Mouse (Mus musculus) liver, embryonic 15.5 days (tissue): ENCODE measurements around the gene Cdc6. TPM values are rescaled to one million over a fixed set of nuclear protein-coding genes. Genes with fewer than 3 reads are reported as not detected.

Source experiments
- ATAC-seq: fragments of 200-750 bp; cut with Nextera tagmentation; 2 replicates; pipeline ENCODE4 v1.8.0; 2017; ENCODE audit warnings: moderate number of reproducible peaks, mild to moderate bottlenecking, moderate library complexity; ENCODE audit not compliant: insufficient read depth
- H3K27ac ChIP-seq: fragments of 300-500 bp; sonication (generic); replicated peaks from 2 replicates; pipeline ENCODE4 v1.5.1; 2015; ENCODE audit warnings: mild to moderate bottlenecking, inconsistent platforms
- H3K27me3 ChIP-seq: fragments of 300-500 bp; sonication (generic); 2 replicates; pipeline ENCODE4 v1.6.1; 2015; ENCODE audit warnings: mild to moderate bottlenecking, inconsistent platforms
- H3K36me3 ChIP-seq: fragments of 300-500 bp; sonication (generic); replicated peaks from 2 replicates; pipeline ENCODE4 v1.6.1; 2015; ENCODE audit warnings: moderate library complexity, mild to moderate bottlenecking, inconsistent platforms
- H3K4me1 ChIP-seq: fragments of 300-500 bp; sonication (generic); replicated peaks from 2 replicates; pipeline ENCODE4 v1.6.1; 2015; ENCODE audit warnings: inconsistent platforms
- H3K4me2 ChIP-seq: fragments of 300-500 bp; sonication (generic); 2 replicates; pipeline ENCODE4 v1.6.1; 2015; ENCODE audit warnings: moderate library complexity, mild to moderate bottlenecking, inconsistent platforms
- H3K4me3 ChIP-seq: fragments of 300-500 bp; sonication (generic); replicated peaks from 2 replicates; pipeline ENCODE4 v1.5.1; 2015; ENCODE audit warnings: mild to moderate bottlenecking, inconsistent platforms
- H3K9ac ChIP-seq: fragments of 300-500 bp; sonication (generic); 2 replicates; pipeline ENCODE4 v1.6.1; 2015; ENCODE audit warnings: moderate library complexity, mild to moderate bottlenecking, inconsistent platforms
- H3K9me3 ChIP-seq: fragments of 300-500 bp; sonication (generic); replicated peaks from 2 replicates; pipeline ENCODE4 v1.6.1; 2016; ENCODE audit warnings: inconsistent platforms
- WGBS: fragments of 180-500 bp; shearing (Covaris S2); methylation state at CpG from one replicate; pipeline ENCODE4 v1.1.7; 2015; ENCODE audit warnings: mixed read lengths; ENCODE audit not compliant: insufficient replicate concordance; 5-methylcytosine and 5-hydroxymethylcytosine counted together
- polyA plus RNA-seq: library from polyadenylated mRNA; unstranded; fragments of >200 nt; fragmentation: Nextera tagmentation; extraction: Ambion mirVana; gene quantifications from 2 replicates; pipeline ENCODE4 v1.2.1, GENCODE M21; 2015

The Cdc6 gene
- polyA plus RNA-seq, 1 experiment from 2014 or later, result 58.0 TPM

DNA sequence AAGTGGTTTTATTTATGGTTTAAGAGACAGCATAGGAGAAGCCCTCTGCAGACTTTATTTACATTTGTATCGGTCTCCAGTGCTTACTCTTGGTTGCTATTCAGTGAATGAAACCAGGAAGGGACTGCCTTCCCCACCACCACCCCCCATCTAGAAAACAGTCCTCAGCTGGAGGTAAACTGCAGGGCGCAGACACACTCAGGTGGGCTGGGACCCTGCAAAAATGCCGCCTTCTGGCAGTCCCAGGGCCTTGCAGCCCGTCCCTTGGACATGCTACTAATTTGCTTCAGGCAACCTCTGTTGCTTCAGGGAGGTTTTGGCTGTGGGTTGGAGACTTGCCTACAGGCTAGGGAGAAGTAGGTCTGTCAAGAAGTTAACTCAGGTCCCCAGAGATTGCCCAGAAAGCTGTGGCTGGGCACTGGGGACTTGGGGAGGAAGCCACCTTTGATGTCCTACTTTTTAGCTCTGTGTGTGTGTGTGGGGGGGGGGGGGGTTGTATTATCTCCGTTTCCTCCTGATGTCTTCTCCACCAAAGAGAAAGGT is 17.1 kb downstream of the Cdc6 start:
- peaks cover 64% of the 10 kb centered on the region for H3K4me1 ChIP-seq

DNA sequence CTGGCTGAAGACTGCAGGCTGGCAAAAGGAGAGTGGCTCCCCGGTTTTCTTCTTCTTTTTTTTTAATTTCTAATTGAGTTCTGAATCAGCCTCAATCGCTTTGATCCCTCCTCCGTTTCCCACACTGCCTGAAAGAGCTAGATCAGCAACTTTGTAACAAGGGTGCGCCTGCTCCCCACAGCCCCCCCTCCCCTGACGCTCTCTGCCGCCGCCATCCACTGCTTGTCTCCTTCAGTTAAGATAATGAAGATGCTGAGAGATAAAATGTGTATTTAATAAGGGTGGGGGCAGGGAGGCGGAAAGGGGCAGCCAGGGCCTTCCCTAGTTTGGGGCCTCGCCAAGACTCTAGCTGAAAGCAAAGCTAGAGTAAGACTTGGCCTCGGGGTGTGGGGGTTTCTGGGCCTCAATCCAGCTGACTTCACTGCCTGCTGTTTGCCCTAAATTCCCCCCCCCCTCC is 17.7 kb downstream of the Cdc6 start:
- no peaks in the 10 kb centered on the region for H3K9me3 ChIP-seq
- ATAC-seq, result no peak
- H3K4me1 ChIP-seq, result peaks cover 66% of the 10 kb centered on the region
- peaks cover 41% of the 10 kb centered on the region for H3K36me3 ChIP-seq
- H3K27ac ChIP-seq, result 0 out of 2 replicates have a peak overlapping the region, but pooled peaks have one; percentile 24
- H3K4me2 ChIP-seq, result no peak overlapping the region
- whole genome bisulfite sequencing, result 15% methylated on average over 10 of the region's 10 CpGs
- no peak overlapping the region for H3K4me3 ChIP-seq
- peaks cover 36% of the 10 kb centered on the region for H3K27me3 ChIP-seq
- H3K9ac ChIP-seq, result no peak overlapping the region

More for the DNA sequence above, 17.1 kb downstream of the Cdc6 start:
- Histone ChIP-seq H3K9ac (no peak overlapping the region), H3K4me3 (no peak overlapping the region), H3K4me2 (no peak overlapping the region), H3K36me3 (peaks cover 47% of the 10 kb centered on the region), H3K27ac (0 out of 2 replicates have a peak overlapping the region, but pooled peaks have one; percentile 24), H3K9me3 (no peaks in the 10 kb centered on the region), H3K27me3 (peaks cover 30% of the 10 kb centered on the region)
- 53% methylated on average over 5 of the region's 5 CpGs for WGBS
- ATAC-seq, result no peak

DNA sequence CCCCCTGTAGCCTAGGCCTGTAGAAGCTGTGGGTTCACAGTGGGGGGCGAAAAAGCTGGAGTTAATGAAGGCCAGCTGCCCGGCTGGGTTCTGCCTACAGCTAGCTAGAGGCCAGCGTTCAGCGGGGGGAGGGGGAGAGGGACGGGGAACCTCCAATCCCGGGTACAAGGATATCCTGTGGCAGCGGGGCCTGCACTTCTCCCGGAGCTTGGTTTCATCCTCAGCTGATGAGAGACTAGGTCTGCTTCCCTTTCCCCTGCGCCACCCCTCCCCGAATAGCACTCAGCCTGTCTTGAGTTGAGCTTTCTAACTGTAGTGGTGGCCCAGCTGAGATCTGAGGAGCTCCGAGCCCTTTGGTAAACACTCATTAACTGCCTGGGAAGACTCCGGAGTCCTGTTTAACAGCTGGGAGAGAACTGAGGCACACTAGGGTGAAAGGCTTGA is 18.3 kb downstream of the Cdc6 start:
- WGBS, result 22% methylated on average over 12 of the region's 12 CpGs
- no peak overlapping the region for H3K4me2 ChIP-seq
- peaks cover 42% of the 10 kb centered on the region for H3K27me3 ChIP-seq
- no peaks in the 10 kb centered on the region for H3K9me3 ChIP-seq
- no peak for ATAC-seq
- no peak overlapping the region; the same call in 1 of the 2 replicates for H3K27ac ChIP-seq
- H3K9ac ChIP-seq, result no peak overlapping the region
- H3K36me3 ChIP-seq, result peaks cover 35% of the 10 kb centered on the region
- no peak overlapping the region for H3K4me3 ChIP-seq
- peaks cover 72% of the 10 kb centered on the region for H3K4me1 ChIP-seq

DNA sequence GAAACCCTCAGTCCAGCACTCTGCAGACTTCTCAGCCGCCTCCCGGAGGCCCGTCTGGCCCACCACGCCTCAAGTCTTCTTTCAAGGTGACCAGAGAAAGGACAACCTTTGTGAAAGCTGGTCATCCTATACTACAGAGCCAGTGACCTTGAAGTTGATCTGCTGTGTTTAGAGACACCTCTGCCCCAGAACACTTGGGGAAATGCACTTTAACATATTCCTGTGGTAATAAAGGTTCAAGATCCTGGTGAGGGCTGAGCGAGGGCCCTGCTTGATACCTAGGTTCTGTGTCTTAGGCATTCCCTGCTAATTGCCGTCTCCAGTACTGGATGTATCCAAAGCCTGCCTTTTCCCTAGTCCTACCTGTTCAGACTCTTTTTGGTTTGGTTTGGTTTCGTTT is 19.0 kb downstream of the Cdc6 start:
- Histone ChIP-seq H3K9me3 (no peaks in the 10 kb centered on the region), H3K4me3 (no peak overlapping the region), H3K4me1 (peaks cover 78% of the 10 kb centered on the region), H3K36me3 (peaks cover 28% of the 10 kb centered on the region), H3K9ac (no peak overlapping the region), H3K27me3 (peaks cover 48% of the 10 kb centered on the region), H3K27ac (no peak overlapping the region), H3K4me2 (no peak overlapping the region)
- WGBS, result 81% methylated on average over 7 of the region's 7 CpGs
- no peak for ATAC-seq

DNA sequence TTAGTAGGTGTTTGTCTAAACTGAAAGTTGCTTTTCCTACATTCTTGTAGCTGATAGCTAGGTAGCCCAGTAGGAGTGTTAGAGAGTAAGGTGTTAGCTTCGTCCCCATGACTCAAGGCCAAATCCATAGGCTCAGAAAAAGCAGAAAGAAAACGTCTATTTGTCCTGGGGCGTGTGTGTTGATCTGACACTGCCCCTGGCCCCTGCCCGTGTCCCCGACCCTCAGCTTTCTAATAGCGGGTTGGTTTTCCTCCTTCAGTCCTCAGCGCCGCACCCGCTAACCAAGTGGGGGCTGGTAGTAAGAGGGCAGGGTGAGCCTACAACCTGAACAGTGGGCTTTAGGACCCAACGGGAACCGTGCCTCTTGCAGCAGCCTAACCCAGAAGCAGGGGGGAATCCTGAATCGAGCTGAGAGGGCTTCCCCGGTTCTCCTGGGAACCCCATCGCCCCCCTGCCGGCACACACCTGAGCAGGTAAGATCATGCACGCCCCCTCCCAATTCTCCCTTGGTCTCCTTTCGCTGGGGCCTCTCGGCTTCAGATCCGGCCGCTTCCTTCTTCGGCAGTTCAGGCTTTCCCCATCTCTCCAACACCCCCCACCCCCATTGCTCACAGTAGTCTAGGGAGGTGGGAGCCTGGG is 20.0 kb downstream of the Cdc6 start, which contains the start of gene Rara:
TSS of gene Rara (plus strand) at position 381 of the 639 bp plus-strand sequence.
- H3K9ac ChIP-seq, result no peak within 1 kb of the TSS
- H3K36me3 ChIP-seq, result peaks cover 18% of the 10 kb centered on the region
- H3K4me1 ChIP-seq, result peaks cover 83% of the 10 kb centered on the region
- H3K4me2 ChIP-seq, result peak within 1 kb of the TSS; percentile 58
- no peak within 1 kb of the TSS for H3K27ac ChIP-seq
- H3K9me3 ChIP-seq, result no peaks in the 10 kb centered on the region
- 11% methylated on average over 21 of the region's 21 CpGs for WGBS
- ATAC-seq, result no peak
- H3K27me3 ChIP-seq, result peaks cover 58% of the 10 kb centered on the region
- H3K4me3 ChIP-seq, result peak within 1 kb of the TSS; percentile 37

DNA sequence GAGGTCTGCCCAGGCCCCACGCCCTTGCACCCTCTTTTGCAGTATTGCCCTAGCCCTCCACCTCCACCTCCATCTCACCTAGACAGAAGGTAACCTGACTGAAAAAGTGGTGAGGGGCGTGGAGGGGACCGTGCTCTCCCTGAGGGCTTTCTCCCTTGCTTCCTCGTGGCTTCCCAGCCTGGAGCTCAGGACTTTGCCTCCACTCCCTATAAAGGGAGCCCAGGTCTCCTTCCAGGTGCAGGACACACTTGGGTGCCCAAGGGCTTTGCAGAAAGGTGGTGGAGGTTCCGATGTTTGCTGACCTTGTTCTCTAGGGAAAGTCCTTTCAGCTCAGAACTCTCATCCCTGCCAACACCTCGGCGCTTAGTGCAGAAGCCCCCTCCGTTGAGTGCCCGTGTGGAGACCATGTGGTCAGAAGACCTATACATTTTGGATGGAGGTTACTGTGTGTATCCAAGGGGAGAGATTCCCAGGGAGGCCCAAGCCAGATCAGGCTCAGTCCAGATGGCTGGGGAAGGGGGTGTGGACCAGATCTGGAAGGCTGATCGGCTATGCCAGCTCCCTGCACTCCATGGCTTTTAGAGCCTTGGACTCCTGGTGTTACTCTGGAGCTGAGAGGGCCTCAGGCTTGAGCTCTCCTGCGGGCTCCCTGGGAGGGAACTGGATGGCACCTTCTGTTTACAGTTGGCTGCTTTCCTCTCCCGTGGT is 20.7 kb downstream of the Cdc6 start:
- Histone ChIP-seq H3K36me3 (peaks cover 10% of the 10 kb centered on the region), H3K27me3 (peaks cover 66% of the 10 kb centered on the region), H3K4me1 (peaks cover 86% of the 10 kb centered on the region), H3K4me3 (peak overlapping the region; percentile 37), H3K9me3 (no peaks in the 10 kb centered on the region), H3K27ac (no peak overlapping the region), H3K4me2 (peak overlapping the region; percentile 58), H3K9ac (no peak overlapping the region)
- WGBS, result 28% methylated on average over 12 of the region's 12 CpGs
- ATAC-seq, result no peak

DNA sequence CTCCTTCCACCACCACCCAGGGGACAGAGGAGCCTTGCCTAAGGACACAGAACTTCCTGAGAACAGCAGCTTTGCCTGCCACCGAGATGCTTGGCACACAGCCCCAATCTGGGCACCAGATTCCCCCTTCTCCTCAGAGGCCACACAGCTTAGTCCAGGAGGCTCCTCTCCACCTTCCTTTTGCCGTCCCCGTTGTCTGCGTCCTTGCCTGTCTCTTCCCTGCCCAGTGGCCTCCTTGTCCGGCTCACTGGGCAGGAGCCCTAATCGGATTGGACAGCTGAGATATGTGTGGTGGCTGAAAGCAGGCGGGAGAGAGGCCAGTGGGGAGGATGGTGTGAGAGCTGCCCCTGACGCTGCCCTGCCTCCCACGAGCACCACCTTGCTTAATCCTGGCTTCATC is 21.9 kb downstream of the Cdc6 start:
- no peaks in the 10 kb centered on the region for H3K9me3 ChIP-seq
- H3K27ac ChIP-seq, result no peak overlapping the region
- no peaks in the 10 kb centered on the region for H3K36me3 ChIP-seq
- no peak for ATAC-seq
- 42% methylated on average over 9 of the region's 9 CpGs for WGBS
- no peak overlapping the region for H3K4me2 ChIP-seq
- H3K4me3 ChIP-seq, result no peak overlapping the region
- no peak overlapping the region for H3K9ac ChIP-seq
- peaks cover 78% of the 10 kb centered on the region for H3K27me3 ChIP-seq
- peaks cover 79% of the 10 kb centered on the region for H3K4me1 ChIP-seq

DNA sequence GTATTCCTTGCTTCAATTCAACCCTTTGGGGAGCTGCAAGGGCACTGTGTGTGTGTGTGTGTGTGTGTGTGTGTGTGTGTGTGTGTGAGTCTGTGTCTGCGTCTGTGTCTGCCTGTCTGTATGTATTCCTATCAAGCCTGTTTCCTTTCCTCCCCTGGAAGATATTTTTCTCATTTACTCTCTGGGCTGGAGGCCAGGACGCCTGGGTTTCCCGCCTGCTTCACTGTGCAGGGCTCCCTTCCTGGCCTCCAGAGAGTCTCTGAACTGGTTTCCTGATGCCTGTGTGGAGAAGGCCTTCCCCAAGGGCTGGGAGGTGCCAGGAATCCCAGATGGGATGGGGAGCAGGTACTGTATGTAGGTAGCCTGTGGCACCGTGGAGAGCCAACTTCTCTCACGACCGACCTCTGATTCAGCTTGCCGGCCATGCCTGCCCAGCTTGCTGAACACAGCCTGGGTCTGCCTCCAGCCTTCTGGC is 22.6 kb downstream of the Cdc6 start:
- WGBS, result 61% methylated on average over 7 of the region's 7 CpGs
- no peak overlapping the region for H3K4me3 ChIP-seq
- no peak for ATAC-seq
- H3K9ac ChIP-seq, result no peak overlapping the region
- peaks cover 84% of the 10 kb centered on the region for H3K27me3 ChIP-seq
- H3K4me2 ChIP-seq, result no peak overlapping the region
- H3K36me3 ChIP-seq, result no peaks in the 10 kb centered on the region
- no peak overlapping the region for H3K27ac ChIP-seq
- H3K4me1 ChIP-seq, result peaks cover 72% of the 10 kb centered on the region
- H3K9me3 ChIP-seq, result no peaks in the 10 kb centered on the region

DNA sequence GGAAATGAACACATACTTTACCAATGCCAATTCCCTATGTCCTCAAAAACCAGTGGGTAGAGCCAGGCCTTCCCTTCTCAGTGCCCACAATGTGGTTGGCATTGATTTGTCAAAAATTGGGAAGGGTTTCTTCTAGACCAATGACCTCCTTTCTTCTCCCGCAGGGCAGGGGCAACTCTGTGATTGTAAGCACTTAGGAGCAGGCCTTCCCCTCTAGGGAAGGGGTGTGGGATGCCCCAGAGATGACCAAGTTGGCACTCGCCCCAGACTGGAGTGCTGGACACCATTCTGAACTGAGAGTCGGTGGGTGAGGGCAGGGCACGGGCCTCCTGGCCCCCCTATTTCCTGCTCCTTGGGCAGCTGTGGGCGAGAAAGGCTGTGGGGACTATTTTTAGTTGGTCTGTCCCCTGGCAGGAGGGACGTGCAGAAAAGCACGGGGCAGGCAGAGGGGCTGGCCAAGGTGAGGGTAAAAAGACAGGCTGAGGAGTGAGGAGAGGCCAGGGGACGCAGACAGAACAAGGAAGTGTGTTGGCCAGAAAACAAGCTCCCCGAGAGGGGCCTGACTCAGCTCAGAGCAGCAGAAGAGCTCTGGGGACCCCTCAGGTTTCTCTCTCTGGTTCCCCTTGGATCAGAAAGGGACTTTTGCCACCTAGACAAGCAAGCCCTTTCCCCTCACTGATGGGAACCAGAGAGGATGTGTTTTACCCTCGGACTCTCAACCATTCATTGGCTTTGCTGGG is 23.3 kb downstream of the Cdc6 start:
- Histone ChIP-seq H3K4me2 (no peak overlapping the region), H3K27ac (no peak overlapping the region), H3K9ac (no peak overlapping the region)

DNA sequence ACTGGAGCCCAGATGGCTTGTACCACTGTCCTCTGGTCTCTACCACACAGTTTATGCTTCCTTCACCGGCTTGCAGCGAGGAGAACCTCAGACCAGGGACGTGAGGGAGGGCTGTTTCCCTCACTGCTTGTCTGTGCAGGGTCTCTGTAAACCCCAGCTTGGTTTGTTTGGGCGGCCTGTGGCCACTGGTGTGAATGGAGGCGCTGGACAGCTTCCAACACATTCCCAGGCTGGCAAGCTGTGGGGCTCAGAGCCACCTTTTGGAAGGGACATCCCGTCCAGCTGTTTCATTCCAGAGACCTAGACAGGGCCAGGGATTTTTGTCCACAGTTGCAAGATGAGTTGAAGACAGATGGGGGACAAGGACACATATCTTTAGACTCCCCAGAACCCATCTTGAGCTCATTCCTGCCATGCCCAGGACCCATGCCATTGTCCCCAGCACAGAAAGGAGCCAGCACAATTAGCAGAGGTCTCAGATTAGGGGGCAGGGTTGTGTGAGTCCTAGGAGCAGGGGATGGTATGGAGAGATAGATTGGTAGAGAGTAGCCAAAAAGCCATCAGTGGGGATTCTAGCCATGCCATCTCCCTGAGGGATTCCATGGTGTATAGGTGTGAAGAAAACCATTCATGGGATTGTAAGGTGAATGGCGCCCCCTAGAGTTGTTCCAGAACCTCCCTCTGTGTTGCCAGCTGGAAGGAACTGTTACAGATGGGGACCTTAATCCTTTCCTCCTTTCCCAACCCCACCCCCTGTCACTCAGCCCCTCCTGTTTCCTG is 24.1 kb downstream of the Cdc6 start:
- peaks cover 67% of the 10 kb centered on the region for H3K4me1 ChIP-seq
- H3K4me3 ChIP-seq, result no peak overlapping the region
- H3K36me3 ChIP-seq, result no peaks in the 10 kb centered on the region
- H3K4me2 ChIP-seq, result no peak overlapping the region
- WGBS, result 26% methylated on average over 7 of the region's 7 CpGs
- H3K27ac ChIP-seq, result no peak overlapping the region
- H3K9me3 ChIP-seq, result no peaks in the 10 kb centered on the region
- no peak for ATAC-seq
- peaks cover 100% of the 10 kb centered on the region for H3K27me3 ChIP-seq
- no peak overlapping the region for H3K9ac ChIP-seq

More for the DNA sequence above, 23.3 kb downstream of the Cdc6 start:
- Histone ChIP-seq H3K36me3 (no peaks in the 10 kb centered on the region), H3K4me1 (peaks cover 67% of the 10 kb centered on the region), H3K9me3 (no peaks in the 10 kb centered on the region), H3K27me3 (peaks cover 92% of the 10 kb centered on the region), H3K4me3 (no peak overlapping the region)
- no peak for ATAC-seq
- 24% methylated on average over 10 of the region's 10 CpGs for WGBS
